Mouse (Mus musculus) liver, embryonic 14.5 days (tissue): ENCODE data around the gene Ptpn14. TPM values are rescaled to one million over a fixed set of nuclear protein-coding genes. Genes with fewer than 3 reads are reported as not detected.
"Not testable (repeated sequence)": the region's sequence is repeated elsewhere in the genome, so short reads cannot be mapped to it uniquely, and the experiment has no call there.

ENCODE experiments used
- ATAC-seq: fragments of 200-750 bp; cut with Nextera tagmentation; 2 replicates; pipeline ENCODE4 v1.8.0; 2017; ENCODE audit warnings: moderate number of reproducible peaks, mild to moderate bottlenecking, moderate library complexity; ENCODE audit not compliant: insufficient read depth
- DNase-seq, 3 experiments: peaks; one replicate each; pipeline ENCODE4 v3.0.0-alpha.2; 2012 to 2013; ENCODE audit warnings: low read depth in 3 of 3, low spot score in 3 of 3
- H3K27ac ChIP-seq: fragments of 300-500 bp; sonication (generic); 2 replicates; pipeline ENCODE4 v1.5.1; 2014; ENCODE audit warnings: moderate library complexity, mild to moderate bottlenecking, control low read depth, inconsistent platforms
- H3K27me3 ChIP-seq: fragments of 300-500 bp; sonication (generic); 2 replicates; pipeline ENCODE4 v1.6.1; 2014; ENCODE audit warnings: mild to moderate bottlenecking, low read length, moderate library complexity; ENCODE audit not compliant: control insufficient read depth, insufficient read depth
- H3K36me3 ChIP-seq: fragments of 300-500 bp; sonication (generic); replicated peaks from 2 replicates; pipeline ENCODE4 v1.6.1; 2014; ENCODE audit warnings: low read depth; ENCODE audit not compliant: control insufficient read depth, insufficient read depth
- H3K4me1 ChIP-seq, 2 experiments: fragments of 200-500 bp in 1 of 2; fragments of 300-500 bp in 1 of 2; sonication (generic) in 1 of 2; replicated peaks; 2 replicates each; pipeline ENCODE4 v1.6.1; 2012 to 2014; ENCODE audit warnings: antibody characterized with exemption in 1 of 2, inconsistent platforms in 1 of 2, low read length in 1 of 2; ENCODE audit not compliant: control insufficient read depth in 2 of 2, insufficient read depth in 2 of 2
- H3K4me2 ChIP-seq: fragments of 300-500 bp; sonication (generic); 2 replicates; pipeline ENCODE4 v1.6.1; 2014; ENCODE audit warnings: low read depth, mild to moderate bottlenecking, control low read depth, moderate library complexity
- H3K4me3 ChIP-seq, 2 experiments: fragments of 200-500 bp in 1 of 2; fragments of 300-500 bp in 1 of 2; sonication (generic) in 1 of 2; 2 replicates each; pipeline ENCODE4 v1.5.1; 2012 to 2014; ENCODE audit warnings: low read depth in 2 of 2, low read length in 2 of 2, mild to moderate bottlenecking in 2 of 2, control low read depth in 1 of 2, inconsistent platforms in 1 of 2, moderate library complexity in 1 of 2; ENCODE audit not compliant: insufficient read depth in 1 of 2
- H3K9ac ChIP-seq: fragments of 300-500 bp; sonication (generic); replicated peaks from 2 replicates; pipeline ENCODE4 v1.6.1; 2014; ENCODE audit warnings: mild to moderate bottlenecking, control low read depth, moderate library complexity
- H3K9me3 ChIP-seq: fragments of 300-500 bp; sonication (generic); 2 replicates; pipeline ENCODE4 v1.6.1; 2016; ENCODE audit warnings: low read length, mixed read lengths; ENCODE audit not compliant: control insufficient read depth
- CTCF ChIP-seq: IDR thresholded peaks from 2 replicates; pipeline ENCODE4 v1.5.1; 2016; ENCODE audit warnings: antibody characterized with exemption, low read depth, control low read depth
- EP300 ChIP-seq: IDR thresholded peaks from 2 replicates; pipeline ENCODE4 v1.6.1; 2016; ENCODE audit warnings: antibody characterized with exemption, low read depth
- WGBS: fragments of 180-500 bp; shearing (Covaris S2); extraction: QIAGEN DNeasy Blood & Tissue Kit; methylation state at CpG from one replicate; pipeline ENCODE4 v1.1.7; 2014; ENCODE audit not compliant: insufficient replicate concordance; 5-methylcytosine and 5-hydroxymethylcytosine counted together
- polyA plus RNA-seq, 2 experiments: library from polyadenylated mRNA; depleted of rRNA in 1 of 2; stranded (reverse) in 1 of 2; unstranded in 1 of 2; fragments of >200 nt; fragmentation: Nextera tagmentation in 1 of 2; extraction: Ambion mirVana in 1 of 2; gene quantifications; 2 replicates each; pipeline versions ENCODE4 v1.2.1 to v1.2.3; 2012 to 2014

Ptpn14 gene
- polyA plus RNA-seq, 2 experiments, result 0.22 to 0.50 TPM

DNA sequence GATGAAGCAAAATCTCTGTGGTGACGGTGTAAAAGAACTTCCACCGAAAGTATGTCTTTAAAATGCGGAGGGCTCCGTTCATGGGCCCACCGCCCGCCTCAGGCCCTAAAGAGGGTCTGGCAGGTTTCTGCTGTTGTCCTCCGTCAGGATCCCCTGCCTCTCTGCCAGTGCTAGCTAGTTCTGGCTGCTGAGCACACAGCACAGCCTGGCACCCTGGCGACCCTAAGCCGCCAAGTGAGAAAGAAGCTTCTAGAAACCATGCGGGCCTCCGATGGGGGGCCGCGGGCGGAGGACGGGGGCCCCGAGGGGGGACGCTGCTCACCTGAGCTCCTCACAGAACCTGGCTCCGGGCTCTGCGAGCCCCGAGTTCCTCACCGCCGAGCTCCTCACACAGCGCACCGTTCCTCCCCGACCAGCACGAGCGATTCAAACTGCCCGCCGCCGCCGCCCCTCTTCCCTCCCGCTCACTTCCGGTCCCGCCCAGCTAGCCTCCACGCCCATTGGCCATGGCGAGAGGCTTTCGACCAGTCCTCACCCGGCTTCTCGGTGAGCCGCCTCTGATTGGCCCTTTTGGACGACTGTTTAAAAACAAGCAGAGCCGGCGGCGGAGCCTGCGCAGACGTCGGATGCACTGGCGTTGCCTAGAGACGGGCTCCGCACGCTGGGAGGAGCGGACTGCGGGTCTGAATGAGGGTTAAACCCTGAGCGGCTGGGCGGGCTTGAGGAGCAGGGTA is 40.2 kb upstream of the Ptpn14 start, which contains the start of gene Cenpf:
Gene Cenpf (minus strand): TSS at position 433 of the 734 bp plus-strand sequence.
- Histone ChIP-seq H3K9me3 (no peaks in the 10 kb centered on the region), H3K4me2 (peak within 1 kb of the TSS; percentile 99), H3K4me1 (peaks cover 11 to 16% of the 10 kb centered on the region in 2 experiments), H3K9ac (peak within 1 kb of the TSS; percentile 85), H3K4me3 (peak within 1 kb of the TSS; percentile 90 to 95), H3K27me3 (no peaks in the 10 kb centered on the region), H3K36me3 (peaks cover 30% of the 10 kb centered on the region), H3K27ac (peak within 1 kb of the TSS; percentile 46)
- WGBS, result under 1% methylated on average over 55 of the region's 55 CpGs
- no peak; the same call in 1 of the 2 replicates for TF ChIP-seq EP300
- TF ChIP-seq CTCF, result no peak
- ATAC-seq, result peak; percentile 99
- DNase-seq, result peak; percentile 98 to 99 (median 99)

GRCm38 (mm10) chr1:189688388-189688750 is 39.7 kb upstream of the Ptpn14 start:
- DNase-seq (no peak), ATAC-seq (peak; percentile 0; the same call in 1 of the 2 replicates)
- H3K9ac ChIP-seq, result peak overlapping the region; percentile 72

DNA sequence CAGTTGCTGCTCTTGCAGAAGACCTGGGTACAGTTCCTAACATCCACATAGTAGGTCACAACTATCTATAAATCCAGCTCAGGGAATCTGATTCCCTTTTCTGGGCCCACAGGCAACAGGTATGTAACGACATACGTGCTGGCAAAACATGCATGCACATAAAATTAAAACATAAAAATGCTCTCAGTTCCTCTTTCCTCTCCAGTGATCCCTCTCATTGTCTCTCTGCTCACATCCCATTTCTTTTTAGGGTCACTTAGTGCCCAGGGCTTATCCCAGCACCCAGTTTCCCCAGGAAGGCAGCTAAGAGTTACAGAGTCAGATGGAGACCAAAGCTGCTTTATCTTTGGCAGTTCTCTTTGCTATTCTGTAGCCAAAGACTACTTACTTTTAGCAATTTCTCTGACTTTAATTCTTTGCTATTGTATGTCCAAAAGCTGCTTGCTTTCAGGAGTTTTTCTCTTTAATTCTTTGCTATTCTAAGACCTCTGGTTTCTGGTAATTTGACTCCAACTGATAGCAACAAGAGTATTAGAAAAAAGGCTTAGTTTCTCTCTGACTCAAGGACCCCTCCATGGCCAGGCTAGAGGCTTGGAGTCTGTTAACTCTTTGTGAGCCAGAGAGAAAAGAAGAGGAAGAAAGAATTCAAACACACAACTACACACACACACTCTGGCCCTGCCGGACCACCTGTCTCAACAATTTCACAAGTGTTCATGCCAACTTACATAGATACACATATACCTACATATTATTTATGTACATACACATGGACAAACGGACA is 38.8 kb upstream of the Ptpn14 start:
- Histone ChIP-seq H3K9ac (peak overlapping the region; percentile 72), H3K27ac (no peak overlapping the region), H3K4me1 (peaks cover 11 to 16% of the 10 kb centered on the region in 2 experiments), H3K9me3 (no peaks in the 10 kb centered on the region), H3K27me3 (no peaks in the 10 kb centered on the region), H3K4me3 (peak overlapping the region; percentile 65 to 90; a peak in 3 of 4 replicates), H3K36me3 (peaks cover 16% of the 10 kb centered on the region), H3K4me2 (peak overlapping the region; percentile 71)
- ATAC-seq, result no peak
- WGBS, result 39% methylated on average over 4 of the region's 4 CpGs
- TF ChIP-seq EP300, result no peak
- TF ChIP-seq CTCF, result no peak
- DNase-seq, result no peak

More at GRCm38 (mm10) chr1:189688388-189688750, 39.7 kb upstream of the Ptpn14 start:
- H3K9me3 ChIP-seq, result no peaks in the 10 kb centered on the region
- 2% methylated on average over 15 of the region's 15 CpGs for WGBS
- H3K36me3 ChIP-seq, result peaks cover 25% of the 10 kb centered on the region
- no peaks in the 10 kb centered on the region for H3K27me3 ChIP-seq
- H3K27ac ChIP-seq, result peak overlapping the region; percentile 46
- peak overlapping the region; percentile 71 for H3K4me2 ChIP-seq
- peaks cover 11 to 16% of the 10 kb centered on the region in 2 experiments for H3K4me1 ChIP-seq
- no peak; the same call in 1 of the 2 replicates for TF ChIP-seq EP300
- TF ChIP-seq CTCF, result no peak
- peak overlapping the region; percentile 65 to 90 for H3K4me3 ChIP-seq

DNA sequence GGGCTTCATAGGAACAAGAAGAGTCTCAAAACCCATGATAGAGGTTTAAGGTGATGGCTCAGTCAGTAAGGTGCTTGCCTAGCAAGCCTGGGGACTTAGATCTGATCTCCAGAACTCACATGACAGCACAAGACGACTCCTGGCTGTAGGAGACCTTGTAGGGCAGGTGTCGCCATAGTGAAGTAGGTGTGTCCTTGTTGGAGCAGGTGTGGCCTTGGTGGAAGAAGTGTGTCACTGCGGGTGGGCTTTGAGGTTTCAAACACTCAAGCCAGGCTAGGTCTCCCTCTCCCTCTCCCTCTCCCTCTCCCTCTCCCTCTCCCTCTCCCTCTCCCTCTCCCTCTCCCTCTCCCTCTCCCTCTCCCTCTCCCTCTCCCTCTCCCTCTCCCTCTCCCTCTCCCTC is 35.6 kb upstream of the Ptpn14 start:
- ATAC-seq, H3K4me2 ChIP-seq, H3K9ac ChIP-seq: not testable (repeated sequence)

GRCm38 (mm10) chr1:189694391-189694790 is 33.7 kb upstream of the Ptpn14 start:
- H3K9ac ChIP-seq, result no peak overlapping the region
- H3K9me3 ChIP-seq, result no peaks in the 10 kb centered on the region
- peaks cover 0 to 7% of the 10 kb centered on the region in 2 experiments; a peak in 2 of 4 replicates for H3K4me1 ChIP-seq
- H3K4me3 ChIP-seq, result no peak overlapping the region
- no peak for ATAC-seq
- no peak overlapping the region for H3K27ac ChIP-seq
- 67% methylated on average over 2 of the region's 2 CpGs for WGBS
- no peak overlapping the region for H3K4me2 ChIP-seq
- no peaks in the 10 kb centered on the region for H3K27me3 ChIP-seq
- DNase-seq, result no peak
- H3K36me3 ChIP-seq, result no peaks in the 10 kb centered on the region
- TF ChIP-seq EP300 (no peak), CTCF (no peak)

More for the DNA sequence above, 35.6 kb upstream of the Ptpn14 start:
- H3K9me3 ChIP-seq, H3K27me3 ChIP-seq, H3K27ac ChIP-seq, H3K4me3 ChIP-seq, DNase-seq, H3K36me3 ChIP-seq: not testable (repeated sequence)
- 38% methylated on average over 3 of the region's 3 CpGs for WGBS
- peaks cover 6 to 11% of the 10 kb centered on the region in 2 experiments for H3K4me1 ChIP-seq
